Mouse (Mus musculus) hindbrain, embryonic 16.5 days (tissue): Measurements from ENCODE around the gene Prkag2. TPM values are rescaled to one million over a fixed set of nuclear protein-coding genes. Genes with fewer than 3 reads are reported as not detected.
"Not testable (repeated sequence)": the region's sequence is repeated elsewhere in the genome, so short reads cannot be mapped to it uniquely, and the experiment has no call there.

Source experiments
- ATAC-seq: fragments of 200-750 bp; cut with Nextera tagmentation; 2 replicates; pipeline ENCODE4 v1.8.0; 2017; ENCODE audit warnings: moderate TSS enrichment, moderate library complexity
- H3K27ac ChIP-seq: fragments of 300-500 bp; sonication (generic); 2 replicates; pipeline ENCODE4 v1.5.1; 2014; ENCODE audit warnings: low read depth, mild to moderate bottlenecking, control low read depth, low read length, moderate library complexity
- H3K27me3 ChIP-seq: fragments of 300-500 bp; sonication (generic); replicated peaks from 2 replicates; pipeline ENCODE4 v1.6.1; 2014; ENCODE audit warnings: low read length; ENCODE audit not compliant: control insufficient read depth, insufficient read depth
- H3K36me3 ChIP-seq: fragments of 300-500 bp; sonication (generic); 2 replicates; pipeline ENCODE4 v1.6.1; 2014; ENCODE audit warnings: mild to moderate bottlenecking, low read length, moderate library complexity, mixed read lengths; ENCODE audit not compliant: control insufficient read depth, insufficient read depth
- H3K4me1 ChIP-seq: fragments of 300-500 bp; sonication (generic); 2 replicates; pipeline ENCODE4 v1.6.1; 2014; ENCODE audit warnings: low read depth, low read length; ENCODE audit not compliant: control insufficient read depth, insufficient read depth
- H3K4me2 ChIP-seq: fragments of 300-500 bp; sonication (generic); 2 replicates; pipeline ENCODE4 v1.6.1; 2014; ENCODE audit warnings: mild to moderate bottlenecking, low read length, control low read depth, moderate library complexity
- H3K4me3 ChIP-seq: fragments of 300-500 bp; sonication (generic); 2 replicates; pipeline ENCODE4 v1.5.1; 2014; ENCODE audit warnings: mild to moderate bottlenecking, low read length, control low read depth, moderate library complexity
- H3K9ac ChIP-seq: fragments of 300-500 bp; sonication (generic); 2 replicates; pipeline ENCODE4 v1.6.1; 2014; ENCODE audit warnings: low read depth, mild to moderate bottlenecking, control low read depth, low read length, moderate library complexity
- H3K9me3 ChIP-seq: fragments of 300-500 bp; sonication (generic); 2 replicates; pipeline ENCODE4 v1.6.1; 2014; ENCODE audit warnings: mild to moderate bottlenecking, low read length, moderate library complexity; ENCODE audit not compliant: control insufficient read depth
- WGBS: fragments of 180-500 bp; shearing (Covaris S2); extraction: QIAGEN DNeasy Blood & Tissue Kit; methylation state at CpG from one replicate; pipeline ENCODE4 v1.1.7; 2014; 5-methylcytosine and 5-hydroxymethylcytosine counted together
- polyA plus RNA-seq: library from polyadenylated mRNA; unstranded; fragments of >200 nt; fragmentation: Nextera tagmentation; extraction: Ambion mirVana; gene quantifications from 2 replicates; pipeline ENCODE4 v1.2.1, GENCODE M21; 2015

Gene Prkag2
- polyA plus RNA-seq, 1 experiment from 2014 or later: 111 TPM

- Histone ChIP-seq H3K9me3 (no peaks in the 10 kb centered on the region), H3K4me3 (no peak overlapping the region), H3K36me3 (0 out of 2 replicates have a peak, but pooled peaks cover 2% of the 10 kb centered on the region), H3K9ac (no peak overlapping the region; the same call in 1 of the 2 replicates), H3K27me3 (no peaks in the 10 kb centered on the region), H3K4me1 (no peaks in the 10 kb centered on the region; the same call in 1 of the 2 replicates), H3K27ac (0 out of 2 replicates have a peak overlapping the region, but pooled peaks have one; percentile 17), H3K4me2 (no peak overlapping the region)
- no peak for ATAC-seq
- WGBS: 85% methylated on average over 3 of the region's 3 CpGs
Measured at GRCm38 (mm10) chr5:24859771-24860540, 240.5 kb downstream of the Prkag2 start.

GRCm38 (mm10) chr5:24854827-24855600, 245.4 kb downstream of the Prkag2 start:
- no peak overlapping the region for H3K27ac ChIP-seq
- H3K4me3 ChIP-seq: no peak overlapping the region
- H3K27me3 ChIP-seq: no peaks in the 10 kb centered on the region
- no peak overlapping the region for H3K9ac ChIP-seq
- H3K4me2 ChIP-seq: no peak overlapping the region
- whole genome bisulfite sequencing: 79% methylated on average over 3 of the region's 3 CpGs
- ATAC-seq: no peak
- H3K36me3 ChIP-seq: no peaks in the 10 kb centered on the region
- no peaks in the 10 kb centered on the region for H3K4me1 ChIP-seq
- no peaks in the 10 kb centered on the region for H3K9me3 ChIP-seq

- no peak for ATAC-seq
- 89% methylated on average over 3 of the region's 3 CpGs for WGBS
- H3K4me1 ChIP-seq: no peaks in the 10 kb centered on the region
- H3K9me3 ChIP-seq: no peaks in the 10 kb centered on the region
- no peaks in the 10 kb centered on the region for H3K36me3 ChIP-seq
- H3K4me2 ChIP-seq: no peak overlapping the region
- no peaks in the 10 kb centered on the region for H3K27me3 ChIP-seq
- H3K27ac ChIP-seq: no peak overlapping the region
- H3K4me3 ChIP-seq: no peak overlapping the region
- no peak overlapping the region for H3K9ac ChIP-seq
Measured at GRCm38 (mm10) chr5:24854256-24854655, 246.2 kb downstream of the Prkag2 start.

GRCm38 (mm10) chr5:24848261-24848660, 252.2 kb downstream of the Prkag2 start:
- H3K9ac ChIP-seq, H3K27ac ChIP-seq, H3K9me3 ChIP-seq, H3K4me1 ChIP-seq, H3K27me3 ChIP-seq, H3K4me3 ChIP-seq, H3K36me3 ChIP-seq, H3K4me2 ChIP-seq, ATAC-seq: not testable (repeated sequence)
- WGBS: 87% methylated on average over 14 of the region's 14 CpGs

GRCm38 (mm10) chr5:24843841-24844240, 256.6 kb downstream of the Prkag2 start:
- no peaks in the 10 kb centered on the region for H3K27me3 ChIP-seq
- 89% methylated on average over 5 of the region's 5 CpGs for WGBS
- H3K9ac ChIP-seq: no peak overlapping the region
- peak overlapping the region; percentile 97; the same call in 1 of the 2 replicates for H3K27ac ChIP-seq
- H3K4me2 ChIP-seq: no peak overlapping the region; the same call in 1 of the 2 replicates
- no peaks in the 10 kb centered on the region for H3K36me3 ChIP-seq
- no peak overlapping the region for H3K4me3 ChIP-seq
- H3K9me3 ChIP-seq: no peaks in the 10 kb centered on the region
- ATAC-seq: no peak
- H3K4me1 ChIP-seq: peaks cover 26% of the 10 kb centered on the region

GRCm38 (mm10) chr5:24843103-24843475, 257.4 kb downstream of the Prkag2 start:
- Histone ChIP-seq H3K9ac (peak overlapping the region; percentile 56), H3K36me3 (no peaks in the 10 kb centered on the region), H3K27ac (peak overlapping the region; percentile 97), H3K4me2 (peak overlapping the region; percentile 73), H3K9me3 (no peaks in the 10 kb centered on the region), H3K27me3 (no peaks in the 10 kb centered on the region), H3K4me1 (peaks cover 30% of the 10 kb centered on the region), H3K4me3 (peak overlapping the region; percentile 97)
- under 1% methylated on average over 21 of the region's 21 CpGs for WGBS
- peak; percentile 48 for ATAC-seq

- Histone ChIP-seq H3K4me1 (peaks cover 30% of the 10 kb centered on the region), H3K27me3 (no peaks in the 10 kb centered on the region), H3K9me3 (no peaks in the 10 kb centered on the region), H3K4me2 (peak within 1 kb of the TSS; percentile 94), H3K9ac (peak within 1 kb of the TSS; percentile 92), H3K27ac (peak within 1 kb of the TSS; percentile 97), H3K4me3 (peak within 1 kb of the TSS; percentile 97), H3K36me3 (no peaks in the 10 kb centered on the region)
- peak; percentile 98 for ATAC-seq
- WGBS: under 1% methylated on average over 81 of the region's 92 CpGs
Measured at GRCm38 (mm10) chr5:24842274-24843102, 258.0 kb downstream of the Prkag2 start, which contains the start of gene Rheb. Gene Rheb (minus strand): TSS chr5:24842624.

- no peak for ATAC-seq
- H3K27me3 ChIP-seq: no peaks in the 10 kb centered on the region
- peak overlapping the region; percentile 92 for H3K9ac ChIP-seq
- no peaks in the 10 kb centered on the region for H3K9me3 ChIP-seq
- peak overlapping the region; percentile 97 for H3K27ac ChIP-seq
- peak overlapping the region; percentile 94 for H3K4me2 ChIP-seq
- no peaks in the 10 kb centered on the region for H3K36me3 ChIP-seq
- peak overlapping the region; percentile 97 for H3K4me3 ChIP-seq
- H3K4me1 ChIP-seq: peaks cover 30% of the 10 kb centered on the region
- under 1% methylated on average over 37 of the region's 50 CpGs for WGBS
Measured at GRCm38 (mm10) chr5:24841662-24842273, 258.7 kb downstream of the Prkag2 start.
